Comparison of ENCODE assay signal across 13 mouse cellular contexts in genomic region chr13:120299991-120300442, GRCm38 (mm10). TPM values are rescaled to one million over a fixed set of nuclear protein-coding genes. Genes with fewer than 3 reads are reported as not detected.
DNase-seq lines count a peak whose midpoint lies in the region; ATAC-seq and TF ChIP-seq lines count a peak whose summit lies in the region.
"Had no signal": no experiment of that assay in that cellular context is flagged by ENCODE, and none has a peak within 500 bp of the region (broad histone marks: within the 10 kb centered on the region; RNA-seq: fewer than 3 reads in every experiment).

Gene BC147527 (plus strand): TSS chr13:120300392.

- H3K27me3 ChIP-seq in liver, adult 2 months (ENCODE audit: control insufficient read depth, insufficient read depth, low read length) = no peaks in the 10 kb centered on the region
- no peaks in the 10 kb centered on the region for H3K27me3 ChIP-seq in liver, embryonic 11.5 days (replicated peaks; ENCODE audit: control insufficient read depth, insufficient read depth, low read length)
- H3K27me3 ChIP-seq: embryonic facial prominence, embryonic 15.5 days had no signal

- peak; percentile 9 for DNase-seq in liver, adult 2 months (ENCODE audit: extremely low read depth, low read depth, low spot score)
- no peak for DNase-seq in liver, embryonic 11.5 days (ENCODE audit: low spot score)
- DNase-seq in thymus, postnatal 25 days = peak; percentile 76
- DNase-seq in gastrocnemius, postnatal 25 days = no peak
- DNase-seq in left cerebral cortex, adult 8-10 months (ENCODE audit: low spot score in 2 of 2) = no peak
- DNase-seq in adrenal gland, postnatal 25 days = no peak
- DNase-seq: cerebellum, adult 18-20 months; gastrocnemius, postnatal 14 days; lung, embryonic 14.5 days had no signal

- H3K9me3 ChIP-seq in liver, embryonic 11.5 days (ENCODE audit: control insufficient read depth, low read length) = no peaks in the 10 kb centered on the region
- H3K9me3 ChIP-seq: embryonic facial prominence, embryonic 15.5 days had no signal

- no peaks in the 10 kb centered on the region for H3K36me3 ChIP-seq in liver, adult 2 months (ENCODE audit: control insufficient read depth, insufficient read depth, low read length)
- H3K36me3 ChIP-seq in liver, embryonic 11.5 days (ENCODE audit: control insufficient read depth, insufficient read depth, low read length) = no peaks in the 10 kb centered on the region
- H3K36me3 ChIP-seq: embryonic facial prominence, embryonic 15.5 days had no signal

- WGBS in liver, adult 2 months = 41% methylated on average over 2 of the region's 2 CpGs
- 35% methylated on average over 2 of the region's 2 CpGs for WGBS in liver, embryonic 11.5 days

- ATAC-seq in liver, embryonic 11.5 days (replicated peaks; ENCODE audit: low FRiP score) = no peak
- peak; percentile 92 for ATAC-seq in activated CD4-positive, CD25-positive, alpha-beta regulatory T cell, adult 4 months
- peak; percentile 91 for ATAC-seq in megakaryocyte progenitor cell, adult 5-6 weeks (replicated peaks; ENCODE audit: poor library complexity)

- H3K4me1 ChIP-seq in liver, adult 2 months (ENCODE audit: control insufficient read depth, insufficient read depth, low read length) = no peaks in the 10 kb centered on the region
- H3K4me1 ChIP-seq in liver, embryonic 11.5 days (replicated peaks; ENCODE audit: control insufficient read depth, insufficient read depth, low read length) = no peaks in the 10 kb centered on the region
- H3K4me1 ChIP-seq: embryonic facial prominence, embryonic 15.5 days had no signal

- H3K79me2 ChIP-seq in liver, adult 2 months (ENCODE audit: control insufficient read depth, insufficient read depth, low read length) = no peaks in the 10 kb centered on the region

- H3K4me2 ChIP-seq in liver, embryonic 11.5 days = no peak within 1 kb of the TSS
- H3K4me2 ChIP-seq: embryonic facial prominence, embryonic 15.5 days; lung, embryonic 14.5 days had no signal

- TF ChIP-seq CTCF in liver, adult 2 months (IDR thresholded peaks at IDR 0.05; ENCODE audit: low read depth, low read length) = no peak

- TF ChIP-seq POLR2A in liver, adult 2 months (IDR thresholded peaks at IDR 0.05; ENCODE audit: extremely low read depth, insufficient read depth, low read length) = no peak

- H3K4me3 ChIP-seq in liver, adult 2 months (ENCODE audit: insufficient read depth, low read depth, low read length) = no peak within 1 kb of the TSS
- no peak within 1 kb of the TSS for H3K4me3 ChIP-seq in liver, embryonic 11.5 days (ENCODE audit: low read depth, low read length)
- H3K4me3 ChIP-seq: embryonic facial prominence, embryonic 15.5 days had no signal

- H3K27ac ChIP-seq in liver, adult 2 months (replicated peaks; ENCODE audit: insufficient read depth, low read depth, low read length) = peak within 1 kb of the TSS; percentile 71
- no peak within 1 kb of the TSS for H3K27ac ChIP-seq in liver, embryonic 11.5 days (ENCODE audit: low read depth, low read length)
- H3K27ac ChIP-seq: embryonic facial prominence, embryonic 15.5 days had no signal

- H3K9ac ChIP-seq in liver, adult 2 months (ENCODE audit: low read depth, low read length) = no peak within 1 kb of the TSS
- H3K9ac ChIP-seq in liver, embryonic 11.5 days (ENCODE audit: low read depth, low read length) = no peak within 1 kb of the TSS
- H3K9ac ChIP-seq: embryonic facial prominence, embryonic 15.5 days; lung, embryonic 14.5 days had no signal

RNA-seq across cellular contexts. Expression of gene BC147527, which starts in this region (rescaled TPM):
- total RNA-seq in liver, adult 2 months (2014; rRNA removed) = 0.18 and 0.47 TPM in 2 replicates
- polyA plus RNA-seq in liver, adult 2 months (2012; rRNA removed) = not detected in 2 replicates
- polyA plus RNA-seq in liver, embryonic 11.5 days (2014; fragmentation: Nextera tagmentation; extraction: Ambion mirVana) = 0.22 and 0.40 TPM in 2 replicates
- polyA plus RNA-seq in activated CD4-positive, CD25-positive, alpha-beta regulatory T cell, adult 4 months (2017; shearing (Covaris generic)) = 10 to 100 TPM; 26.5 to 75.3 TPM
- total RNA-seq in megakaryocyte progenitor cell, adult 5-6 weeks (2015) = 8.0 and 14.7 TPM in 2 replicates
- 22.3 and 23.6 TPM in 2 replicates for total RNA-seq in megakaryocyte progenitor cell, adult 5-6 weeks (2017)
- not detected for total RNA-seq in gastrocnemius, postnatal 25 days (2021)
- total RNA-seq in left cerebral cortex, adult 8-10 months (2022) = not detected
- not detected in 2 replicates for total RNA-seq in adrenal gland, postnatal 25 days (2021)
- total RNA-seq: gastrocnemius, postnatal 14 days; layer of hippocampus, postnatal 14 days had no signal

Comparison
In these comparisons a context has a peak if more than half of its experiments do, and no peak if none do; other contexts are left out.
1. RNA of gene BC147527 (polyA plus RNA-seq): 26.5 to 75.3 TPM in activated CD4-positive, CD25-positive, alpha-beta regulatory T cell, adult 4 months; 0.22 to 0.40 TPM in liver, embryonic 11.5 days and not detected in liver, adult 2 months; every median in the first group is over 10 times any median in the second.
2. Peak in DNase-seq and H3K27ac ChIP-seq in liver, adult 2 months; RNA of the gene not detected or under 1 TPM.